Mouse (Mus musculus): ENCODE results near the gene Rnf17. TPM values are rescaled to one million over a fixed set of nuclear protein-coding genes. Genes with fewer than 3 reads are reported as not detected.

Gene Rnf17
- polyA plus RNA-seq, 1 experiment from 2014 or later: 1.5 TPM

GRCm38 (mm10) chr14:56572546-56572945 lies 170.2 kb downstream of the Rnf17 start:
- peaks cover 2% of the 10 kb centered on the region; the same call in 1 of the 2 replicates for H3K4me1 ChIP-seq (ENCODE audit: control insufficient read depth, insufficient read depth, low read length)
- WGBS: 77% methylated on average over 2 of the region's 2 CpGs
- peak overlapping the region; percentile 78 for H3K9ac ChIP-seq (ENCODE audit: low read length)
- H3K27me3 ChIP-seq (replicated peaks; ENCODE audit: control insufficient read depth, insufficient read depth, low read length): no peaks in the 10 kb centered on the region; the same call in 1 of the 2 replicates
- no peaks in the 10 kb centered on the region for H3K9me3 ChIP-seq (replicated peaks; ENCODE audit: control insufficient read depth, low read length)
- H3K27ac ChIP-seq (ENCODE audit: low read depth, low read length): no peak overlapping the region
- no peak for ATAC-seq
- no peaks in the 10 kb centered on the region for H3K36me3 ChIP-seq (ENCODE audit: control insufficient read depth, insufficient read depth, low read length)
- no peak for DNase-seq (ENCODE audit: low spot score)
- peak overlapping the region; percentile 81; the same call in 1 of the 2 replicates for H3K4me3 ChIP-seq (ENCODE audit: low read depth, low read length)
- peak overlapping the region; percentile 51 for H3K4me2 ChIP-seq (ENCODE audit: low read length)

Other genes starting within 250 kb of the Rnf17 start
- not detected in 2 replicates for gene Gzmg, start 243.0 kb upstream of the Rnf17 start, polyA plus RNA-seq (2014; fragmentation: Nextera tagmentation; extraction: Ambion mirVana)
- gene Gzmn, start 228.0 kb upstream of the Rnf17 start, polyA plus RNA-seq (2014; fragmentation: Nextera tagmentation; extraction: Ambion mirVana): not detected in 2 replicates
- gene Gzmf, start 191.2 kb upstream of the Rnf17 start, polyA plus RNA-seq (2014; fragmentation: Nextera tagmentation; extraction: Ambion mirVana): not detected in 2 replicates
- gene Gzmc, start 167.9 kb upstream of the Rnf17 start, polyA plus RNA-seq (2014; fragmentation: Nextera tagmentation; extraction: Ambion mirVana): not detected in 2 replicates
- not detected in 2 replicates for gene Gzmb, start 140.3 kb upstream of the Rnf17 start, polyA plus RNA-seq (2014; fragmentation: Nextera tagmentation; extraction: Ambion mirVana)
- gene Atp12a, start 37.5 kb upstream of the Rnf17 start, polyA plus RNA-seq (2014; fragmentation: Nextera tagmentation; extraction: Ambion mirVana): 0.14 and 0.26 TPM in 2 replicates
- 12.6 and 15.1 TPM in 2 replicates for gene Cenpj, start 172.8 kb downstream of the Rnf17 start, polyA plus RNA-seq (2014; fragmentation: Nextera tagmentation; extraction: Ambion mirVana)
- gene Parp4, start 173.0 kb downstream of the Rnf17 start, polyA plus RNA-seq (2014; fragmentation: Nextera tagmentation; extraction: Ambion mirVana): 0.80 and 1.1 TPM in 2 replicates

All from forebrain, embryonic 14.5 days (tissue).